Mouse (Mus musculus): ENCODE measurements around the gene Bub1b.
"Not testable (repeated sequence)": the region's sequence is repeated elsewhere in the genome, so short reads cannot be mapped to it uniquely, and the experiment has no call there.

The Bub1b gene

DNA sequence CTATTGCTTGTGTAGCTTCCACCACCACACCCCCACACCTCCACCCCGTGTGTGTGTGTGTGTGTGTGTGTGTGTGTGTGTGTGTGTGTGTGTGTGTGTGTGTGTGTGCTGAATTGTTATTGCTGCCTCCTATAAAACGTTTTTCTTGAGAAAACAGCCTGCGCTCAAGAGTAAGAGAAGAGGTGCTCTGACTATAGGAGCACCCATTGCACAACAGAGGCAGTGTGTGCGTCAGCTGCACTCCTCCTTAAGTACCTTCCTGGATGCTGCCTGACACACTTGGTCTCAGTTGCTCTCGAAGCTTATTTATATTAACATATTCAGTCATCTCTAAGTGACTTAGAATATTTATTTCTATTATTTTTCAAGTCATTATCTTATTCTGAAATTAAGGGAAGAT lies 20.0 kb downstream of the Bub1b start:
- DNase-seq (ENCODE audit: low spot score) = no peak

DNA sequence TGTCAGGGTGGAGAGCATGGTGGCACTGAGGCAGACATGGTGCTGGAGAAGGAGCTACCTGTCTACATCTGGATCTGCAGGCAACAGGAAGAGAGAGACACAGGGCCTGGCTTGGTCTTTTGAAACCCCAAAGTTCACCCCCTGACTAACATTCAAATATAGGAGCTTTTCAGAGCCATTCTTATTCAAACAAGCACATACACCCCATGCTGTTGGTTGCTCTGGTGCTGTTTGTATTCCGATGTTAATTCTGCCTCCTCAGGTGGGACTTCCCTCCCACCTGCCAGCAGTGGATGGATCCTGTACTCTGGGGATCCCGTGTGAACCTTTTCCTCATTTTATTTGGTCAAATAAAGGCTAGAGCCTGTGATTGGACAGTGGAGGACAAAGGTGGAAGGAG lies 22.1 kb downstream of the Bub1b start:
- DNase-seq (ENCODE audit: low spot score) = no peak

DNA sequence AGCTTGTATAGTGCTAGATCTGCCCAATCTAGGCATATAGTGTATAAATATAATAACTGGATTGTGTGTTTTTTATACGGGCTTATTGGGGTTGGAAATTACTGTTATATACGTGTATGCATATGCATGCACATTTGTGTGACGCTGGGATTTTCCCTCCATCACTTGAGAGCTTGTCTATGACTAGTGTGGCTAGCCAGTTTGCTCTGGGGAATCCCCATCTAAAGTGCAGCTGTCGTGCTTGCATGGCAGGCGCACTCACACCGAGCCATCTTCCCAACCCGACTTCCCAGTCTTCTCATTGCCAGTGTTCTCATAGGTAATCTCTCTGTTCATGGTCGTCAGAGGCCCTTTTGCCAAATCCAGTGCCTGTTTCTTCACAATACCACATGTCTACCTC lies 22.6 kb downstream of the Bub1b start:
- DNase-seq (ENCODE audit: low spot score) = no peak

DNA sequence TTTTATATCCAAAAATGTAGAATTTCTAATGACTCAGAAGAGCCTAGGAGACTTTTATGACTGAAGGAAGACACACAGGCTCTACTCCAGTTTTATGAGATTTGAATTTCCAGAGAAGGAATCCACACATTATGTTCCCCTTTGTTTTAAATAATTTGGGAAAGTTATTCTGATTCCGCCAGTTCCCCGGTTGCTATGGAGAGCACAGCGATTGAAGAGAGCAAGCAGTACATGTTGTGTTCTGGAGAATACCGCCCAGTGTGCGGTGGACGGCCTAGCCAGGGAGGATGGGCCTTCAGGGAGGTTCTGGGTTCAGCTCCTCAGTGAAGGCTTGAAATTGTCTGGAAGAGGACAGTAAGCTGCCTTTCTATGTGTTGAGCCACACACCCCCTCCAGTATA lies 31.3 kb downstream of the Bub1b start:
- DNase-seq (ENCODE audit: low spot score) = no peak

DNA sequence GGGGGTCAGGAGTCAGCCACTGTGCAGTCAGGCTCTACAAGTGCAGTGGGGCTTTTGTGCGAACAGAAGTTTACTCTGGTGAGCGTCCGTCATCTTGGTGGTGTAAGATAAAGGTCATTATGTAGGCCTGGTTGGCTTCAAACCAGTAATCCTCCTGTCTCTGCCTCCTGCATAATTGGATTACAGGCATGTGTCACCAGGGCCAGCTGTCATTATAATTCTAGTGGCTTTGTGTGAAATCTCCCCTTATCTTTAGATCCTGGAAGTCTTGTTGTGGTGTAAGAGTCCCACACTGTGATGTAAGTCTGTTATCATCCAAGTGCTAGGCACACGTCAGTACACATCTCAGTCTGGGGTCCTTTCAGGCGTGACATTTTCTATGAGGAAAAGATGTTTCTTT lies 35.4 kb downstream of the Bub1b start:
- no peak for DNase-seq (ENCODE audit: low spot score)

DNA sequence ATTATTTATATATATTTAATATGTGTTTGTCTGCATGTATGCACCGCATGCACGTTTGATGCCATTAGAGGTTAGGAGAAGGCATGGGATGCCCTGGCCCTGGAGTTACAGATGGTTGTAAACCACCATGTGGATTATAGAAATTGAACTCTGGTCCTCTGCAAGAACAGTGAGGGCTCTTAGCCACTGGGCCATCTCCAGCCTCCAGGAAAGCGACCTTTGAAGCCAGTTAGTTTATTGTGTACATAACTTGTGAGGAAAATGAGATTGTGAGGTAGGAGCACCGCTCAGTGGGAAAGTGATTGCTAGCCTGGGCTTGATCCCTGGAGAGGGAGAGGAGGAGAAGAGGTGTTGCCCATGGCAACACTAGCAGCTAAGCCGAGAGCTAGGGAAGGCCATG lies 39.2 kb downstream of the Bub1b start:
- DNase-seq (ENCODE audit: low spot score) = no peak

DNA sequence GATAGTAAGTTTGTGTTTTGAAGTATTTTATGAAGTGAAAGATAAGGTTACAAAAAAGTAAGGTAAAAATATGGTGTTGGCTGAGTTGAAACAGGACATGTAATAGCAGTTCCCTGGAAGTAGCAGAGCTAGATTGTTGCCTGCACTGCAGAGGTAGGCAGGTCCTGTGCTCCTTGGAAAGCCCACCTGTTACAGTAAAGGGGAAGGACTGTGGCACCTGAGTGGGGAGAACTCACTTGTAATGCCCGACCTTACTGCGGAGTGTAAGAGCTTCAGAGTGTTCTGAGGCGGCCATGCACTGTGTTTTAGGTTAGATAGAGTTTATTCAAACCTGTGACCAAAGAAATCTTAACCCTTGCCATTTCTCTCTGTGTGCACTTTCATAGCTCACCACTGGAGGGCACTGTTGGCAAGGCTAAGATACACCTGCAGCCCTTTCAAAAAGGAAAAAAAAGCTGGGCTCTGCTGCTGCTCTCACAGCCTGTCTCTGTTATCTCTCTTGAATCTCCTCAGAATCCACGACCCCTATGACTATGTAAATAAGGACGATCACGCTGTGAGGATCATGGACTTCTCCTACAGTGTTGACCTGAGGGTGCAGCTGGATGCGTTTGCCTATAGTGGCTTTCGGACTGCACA lies 40.0 kb downstream of the Bub1b start:
- peak; percentile 85 for DNase-seq (ENCODE audit: low spot score)

DNA sequence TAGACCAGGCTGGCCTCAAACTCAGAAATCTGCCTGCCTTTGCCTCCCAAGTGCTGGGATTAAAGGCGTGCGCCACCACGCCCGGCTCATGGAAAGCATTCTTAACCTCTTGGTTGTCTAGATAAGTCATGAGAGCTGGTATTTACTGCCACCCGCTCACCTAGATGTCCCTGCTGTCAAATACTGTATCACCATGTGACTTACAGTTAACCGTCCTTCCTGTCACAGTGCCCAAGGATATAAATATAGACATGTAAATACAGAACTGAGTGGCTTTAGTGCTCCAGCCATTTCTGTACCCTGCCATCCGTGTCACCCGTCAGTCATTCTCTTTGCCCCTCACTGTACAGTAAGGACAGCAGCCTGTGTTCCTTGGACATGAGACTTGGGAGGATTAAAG lies 40.7 kb downstream of the Bub1b start:
- no peak for DNase-seq (ENCODE audit: low spot score)

DNA sequence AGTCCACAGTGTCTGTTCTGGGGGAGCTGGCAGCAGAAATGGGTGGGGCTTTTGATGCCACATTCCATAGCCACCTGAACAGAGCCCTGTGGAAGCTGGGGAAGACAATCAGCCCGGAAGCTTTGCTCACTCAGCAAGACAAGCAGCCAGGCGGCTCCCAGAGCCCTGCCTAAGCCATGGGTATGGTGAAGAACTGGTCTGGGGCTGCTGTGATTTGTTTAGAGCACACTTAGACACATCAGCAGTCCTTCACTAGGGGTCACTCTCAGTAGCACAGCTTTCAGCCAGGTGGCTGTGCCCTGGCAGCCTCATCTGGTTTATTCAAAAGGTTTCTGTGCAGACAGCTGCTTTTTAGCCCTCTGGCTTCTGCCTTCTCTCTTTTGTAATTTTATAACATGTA lies 43.1 kb downstream of the Bub1b start:
- DNase-seq (ENCODE audit: low spot score) = no peak

DNA sequence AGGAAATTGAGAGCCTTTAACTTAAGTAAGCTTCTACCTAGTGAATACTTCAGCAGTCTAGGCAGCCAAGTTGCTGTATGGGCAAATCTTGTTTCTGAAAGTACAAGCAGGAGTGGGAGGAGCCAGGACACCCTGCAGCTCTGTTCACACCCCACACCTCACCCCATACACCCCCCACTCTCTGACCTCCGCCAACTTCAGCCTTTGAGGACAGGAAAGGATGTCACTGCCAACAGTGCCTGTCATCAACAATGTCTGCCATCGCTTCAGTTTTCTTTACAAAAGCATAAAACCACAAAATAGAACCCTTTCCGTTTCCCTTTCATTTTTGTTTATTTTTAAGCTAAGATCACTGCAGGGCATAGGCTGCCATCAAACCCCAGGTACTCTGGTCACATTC lies 44.4 kb downstream of the Bub1b start:
- DNase-seq (ENCODE audit: low spot score) = no peak

DNA sequence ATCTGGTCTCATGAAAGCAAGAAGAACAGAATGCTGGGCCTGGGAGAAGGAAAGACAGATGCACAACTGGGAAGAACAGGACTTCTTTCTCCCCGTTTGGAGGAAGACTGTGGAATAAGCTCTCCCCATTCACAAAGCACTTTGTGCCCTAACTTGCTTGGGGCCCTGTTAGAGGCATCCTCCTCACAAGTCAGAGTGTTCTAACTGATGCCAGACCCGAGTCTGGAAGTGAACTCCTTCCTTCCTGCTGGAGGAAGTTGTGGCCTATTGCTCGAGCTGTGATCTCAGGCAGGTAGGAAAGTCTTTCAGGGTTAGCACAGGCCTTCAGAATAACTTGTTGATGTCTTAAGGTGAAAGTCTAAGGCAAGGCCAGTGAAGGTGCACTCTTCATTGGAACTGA lies 44.9 kb downstream of the Bub1b start:
- no peak for DNase-seq (ENCODE audit: low spot score)

DNA sequence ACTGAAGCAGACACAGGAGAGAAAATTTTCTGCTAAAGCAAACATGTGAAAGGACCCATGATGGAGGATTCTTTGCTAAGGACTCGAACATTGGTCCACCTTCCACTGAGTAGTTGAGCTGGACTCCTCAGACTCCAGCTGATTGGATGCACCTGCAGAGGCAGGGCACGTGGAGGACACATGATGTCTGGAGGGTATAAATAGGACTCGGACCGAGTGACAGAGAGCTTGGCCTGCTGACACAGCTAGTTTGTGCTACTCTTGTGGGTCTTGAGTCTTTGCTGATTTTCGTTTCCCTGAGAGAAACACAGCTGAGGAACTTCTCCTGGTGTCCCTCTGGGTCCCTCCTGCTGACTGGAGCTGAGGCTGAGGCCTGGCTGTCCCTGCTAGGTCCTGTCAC lies 48.7 kb downstream of the Bub1b start:
- no peak for DNase-seq (ENCODE audit: low spot score)

DNA sequence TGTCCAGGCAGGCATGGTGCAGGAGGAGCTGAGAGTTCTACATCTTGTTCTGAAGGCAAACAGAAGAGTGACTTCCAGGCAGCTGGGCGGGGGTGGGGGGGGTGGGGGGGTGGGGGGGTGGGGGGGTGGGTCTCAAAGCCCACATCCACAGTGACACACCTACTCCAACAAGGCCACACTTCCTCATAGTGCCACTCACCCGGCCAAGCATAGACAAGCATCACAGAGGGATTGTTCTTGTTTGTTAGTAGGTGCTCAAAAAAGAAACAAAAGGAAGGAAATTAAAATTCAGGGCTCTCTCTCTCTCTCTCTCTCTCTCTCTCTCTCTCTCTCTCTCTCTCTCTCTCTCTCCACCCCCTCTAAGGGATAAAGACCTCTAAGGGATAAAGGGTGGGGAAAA lies 52.7 kb downstream of the Bub1b start:
- not testable (repeated sequence) for DNase-seq (ENCODE audit: low spot score)

DNA sequence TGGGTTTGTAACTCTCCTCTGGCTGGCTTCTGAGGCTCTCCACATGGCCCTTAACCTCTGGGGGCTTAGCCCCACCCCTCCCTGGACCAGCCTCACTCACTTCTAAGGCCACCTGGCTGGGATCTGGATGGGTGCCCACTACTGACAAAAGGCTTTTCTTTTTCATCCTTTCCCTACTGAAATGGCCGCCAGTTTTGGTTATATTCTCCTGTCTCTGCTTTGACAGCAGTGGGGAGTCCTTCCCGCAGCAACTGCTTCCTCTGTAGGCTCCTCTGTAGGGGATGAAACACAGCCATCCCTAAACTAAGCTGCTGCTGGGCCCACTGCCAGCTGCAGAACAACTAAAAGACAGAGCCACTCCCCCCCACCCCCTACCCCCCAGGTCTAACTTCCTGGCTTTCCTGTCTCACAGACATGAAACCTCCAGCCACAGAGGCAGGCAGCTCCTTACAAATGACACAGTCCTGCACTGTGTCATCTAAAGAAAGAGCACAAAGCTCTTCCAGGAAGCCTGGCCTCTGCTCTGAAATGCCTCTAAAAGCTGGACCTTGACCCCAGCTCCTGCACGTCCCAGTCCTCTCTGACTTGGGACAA lies 58.8 kb downstream of the Bub1b start:
- no peak for DNase-seq (ENCODE audit: low spot score)

DNA sequence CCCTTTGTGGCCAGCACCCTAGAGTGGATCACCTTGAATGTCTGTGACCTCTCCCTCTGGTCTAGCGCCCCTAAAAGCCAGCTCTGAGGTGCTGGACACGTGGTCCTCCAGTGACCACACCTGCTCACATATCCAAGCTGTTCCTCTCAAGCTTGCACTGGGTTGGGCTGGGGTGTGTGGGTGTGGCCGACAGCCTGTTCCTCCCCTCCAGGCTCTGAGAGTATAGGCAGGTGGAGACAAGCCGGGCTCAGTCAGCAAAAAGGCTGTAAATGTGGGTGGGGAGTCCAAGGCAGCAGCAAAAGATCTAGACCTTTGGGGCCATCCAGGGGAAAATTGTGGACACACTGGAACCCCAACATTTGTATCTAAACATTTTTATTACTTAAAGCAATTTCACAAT lies 60.4 kb downstream of the Bub1b start:
- no peak for DNase-seq (ENCODE audit: low spot score)

DNA sequence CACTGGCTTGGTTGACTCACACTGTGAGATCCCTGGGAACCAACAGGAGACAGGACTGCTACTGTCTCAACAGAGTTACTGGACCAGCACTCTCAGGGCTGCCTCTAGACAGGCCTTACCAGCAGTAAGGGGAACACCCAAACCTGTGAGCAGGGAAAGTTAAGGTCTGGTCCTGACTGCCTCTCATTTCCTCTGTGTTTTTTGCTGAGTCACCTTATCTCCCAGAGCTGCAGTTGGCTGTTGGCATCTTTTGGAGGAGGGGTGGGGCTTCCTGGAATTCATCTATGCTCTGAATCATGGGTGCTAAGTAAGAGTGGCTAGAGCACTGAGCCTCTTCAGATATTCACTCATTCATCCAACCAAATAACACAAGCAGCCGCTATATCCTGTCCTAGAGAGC lies 61.1 kb downstream of the Bub1b start:
- DNase-seq (ENCODE audit: low spot score) = peak; percentile 34

DNA sequence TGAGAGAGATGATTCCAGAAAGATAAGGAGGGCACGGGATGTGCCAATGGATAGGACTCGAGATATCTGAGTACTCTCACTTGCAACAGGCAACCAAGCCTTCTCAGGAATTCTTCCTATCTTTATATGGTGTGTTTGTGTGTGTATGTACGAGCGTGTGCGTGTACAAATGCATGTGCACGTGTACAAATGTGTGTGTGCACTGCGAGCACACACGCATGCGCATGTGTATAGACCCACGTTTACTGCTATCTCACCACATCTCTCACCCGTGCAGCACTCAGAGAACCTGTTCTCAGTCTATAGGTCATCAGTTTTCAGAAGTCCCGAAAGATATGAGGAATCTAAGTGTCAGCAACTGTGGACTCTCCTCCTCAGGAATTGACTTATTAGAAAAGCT lies 61.5 kb downstream of the Bub1b start:
- DNase-seq (ENCODE audit: low spot score) = no peak

DNA sequence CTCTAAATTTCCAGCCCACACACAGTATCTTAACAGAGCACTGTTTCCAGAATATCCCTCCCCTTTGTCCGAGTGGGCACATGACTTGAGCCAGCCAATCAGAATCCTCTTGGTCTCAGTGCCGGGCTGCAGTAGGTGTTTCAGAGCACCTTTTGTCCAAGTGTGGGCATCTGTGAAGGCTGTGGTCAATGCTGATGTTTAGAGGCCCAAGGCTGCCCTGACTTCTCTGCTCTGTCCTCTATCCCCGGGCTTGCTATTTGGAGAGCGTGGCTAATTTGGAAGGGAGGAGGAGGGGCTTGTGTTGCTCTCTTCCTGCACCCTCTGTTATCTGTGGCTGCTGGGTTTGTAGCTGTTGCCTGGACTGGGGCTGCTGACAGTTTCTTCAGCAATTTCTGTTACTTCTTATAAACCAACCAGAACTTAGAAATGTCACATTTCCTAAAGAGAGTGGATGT lies 62.0 kb downstream of the Bub1b start:
- peak; percentile 81 for DNase-seq (ENCODE audit: low spot score)

DNA sequence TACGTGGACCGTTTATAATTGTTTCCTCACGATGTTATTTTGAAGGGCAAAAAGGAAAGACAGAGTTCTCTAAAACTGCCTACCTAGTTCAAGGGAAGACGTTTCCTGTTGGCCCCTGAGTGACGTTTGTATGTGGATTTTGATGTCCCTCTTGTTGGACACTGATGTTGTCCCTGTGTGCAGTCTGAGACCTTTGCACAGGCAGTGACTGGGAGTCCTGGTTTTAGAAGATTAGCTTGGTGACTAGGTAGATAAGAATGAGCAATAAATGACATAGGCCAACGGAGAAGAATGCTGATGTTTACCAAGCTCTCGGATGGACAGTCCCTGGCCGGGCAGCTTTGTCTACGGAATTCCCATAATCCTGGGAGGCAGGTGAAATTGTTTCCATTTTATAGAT lies 63.9 kb downstream of the Bub1b start:
- DNase-seq (ENCODE audit: low spot score) = no peak

DNA sequence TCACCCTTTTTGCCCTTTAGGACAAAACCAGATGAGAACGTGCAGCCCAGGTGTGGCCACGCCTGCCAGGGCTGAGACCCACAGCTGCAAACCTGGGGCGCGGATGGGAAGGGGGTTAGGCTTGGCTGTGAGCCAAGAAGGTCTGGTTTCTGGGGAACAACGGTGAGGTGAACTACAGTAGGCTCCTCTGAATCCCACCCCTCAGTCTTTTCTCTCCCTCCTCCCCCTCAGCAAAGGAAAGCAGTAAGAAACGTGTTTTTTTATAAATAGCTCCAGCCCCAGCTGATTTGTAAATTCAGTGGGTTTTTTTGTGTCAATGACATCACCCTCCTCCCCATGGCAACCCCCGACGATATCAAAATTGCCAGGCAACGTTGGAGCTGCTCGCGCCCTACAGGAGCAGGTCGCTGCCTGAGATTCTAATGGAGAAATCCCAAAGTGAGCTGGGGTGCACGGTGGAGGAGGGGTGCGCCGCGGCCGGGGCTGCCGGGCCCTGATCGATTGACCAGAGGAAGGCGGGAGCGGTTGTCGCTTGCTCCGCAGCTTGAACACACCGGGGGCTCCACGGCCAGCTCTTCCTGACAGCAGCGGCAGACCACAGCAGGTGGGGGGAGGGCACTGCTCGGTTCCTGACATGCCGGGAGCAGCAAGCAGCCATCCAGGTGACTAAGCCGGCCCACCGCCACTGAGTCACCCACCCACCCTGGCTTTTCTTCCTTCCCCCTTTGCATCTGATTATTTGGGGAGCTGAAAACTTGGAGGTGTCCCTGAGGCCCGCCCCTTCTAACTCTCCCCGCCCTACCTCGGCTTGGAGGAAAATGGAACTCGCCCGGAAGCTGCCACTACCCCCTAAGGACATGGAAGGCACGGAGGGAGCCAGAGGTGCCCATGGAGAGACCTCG lies 65.1 kb downstream of the Bub1b start, which contains the start of gene Pak6:
Gene Pak6 (plus strand): TSS at position 402 of the 902 bp plus-strand sequence.
- peak; percentile 50 for DNase-seq (ENCODE audit: low spot score)

DNA sequence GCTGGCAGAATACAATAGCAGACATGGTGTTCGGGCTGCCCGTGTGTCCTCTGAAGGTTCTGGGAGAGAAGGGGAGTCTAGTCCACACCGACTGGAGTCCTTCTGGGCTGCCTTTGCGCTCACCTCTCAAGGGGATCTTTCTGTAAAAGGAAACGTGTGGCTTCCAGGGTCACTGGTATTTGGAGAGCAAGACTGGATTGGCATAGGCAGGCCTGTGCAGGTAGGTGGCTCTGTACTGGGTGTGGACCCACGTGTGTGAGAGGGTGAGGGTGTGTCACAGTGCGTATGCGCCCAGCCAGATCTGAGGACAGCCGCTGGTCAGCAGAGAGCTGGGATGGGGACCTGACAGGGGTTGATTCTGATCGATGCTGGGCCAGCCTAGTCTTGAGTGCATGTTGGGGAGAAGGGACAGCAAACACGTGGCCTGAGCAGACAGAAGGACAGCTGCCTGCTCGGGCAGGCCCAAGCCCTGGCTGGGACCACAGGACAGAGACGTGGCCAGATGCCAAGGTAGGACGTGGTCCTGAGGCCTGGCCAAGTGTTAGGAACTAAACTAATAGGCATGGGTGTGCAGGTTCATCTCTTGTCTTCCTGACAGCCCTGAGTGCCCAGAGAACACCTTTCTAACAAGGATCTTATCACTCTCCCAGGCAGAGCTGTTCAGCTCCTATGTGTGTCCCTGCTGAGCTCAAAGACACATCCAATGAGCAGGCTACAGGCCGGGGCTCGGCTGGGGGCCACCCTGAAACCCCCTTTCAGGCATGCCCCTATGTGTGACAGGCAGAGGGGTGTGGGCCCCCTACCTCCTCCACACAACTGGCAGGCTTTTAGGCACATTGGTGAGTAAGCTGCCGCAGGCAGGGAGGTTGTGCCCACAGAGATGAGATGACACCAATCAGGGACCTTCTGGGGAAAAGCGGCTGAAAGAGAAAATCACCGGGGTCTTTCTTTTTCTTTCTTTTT lies 66.1 kb downstream of the Bub1b start:
- DNase-seq (ENCODE audit: low spot score) = no peak

DNA sequence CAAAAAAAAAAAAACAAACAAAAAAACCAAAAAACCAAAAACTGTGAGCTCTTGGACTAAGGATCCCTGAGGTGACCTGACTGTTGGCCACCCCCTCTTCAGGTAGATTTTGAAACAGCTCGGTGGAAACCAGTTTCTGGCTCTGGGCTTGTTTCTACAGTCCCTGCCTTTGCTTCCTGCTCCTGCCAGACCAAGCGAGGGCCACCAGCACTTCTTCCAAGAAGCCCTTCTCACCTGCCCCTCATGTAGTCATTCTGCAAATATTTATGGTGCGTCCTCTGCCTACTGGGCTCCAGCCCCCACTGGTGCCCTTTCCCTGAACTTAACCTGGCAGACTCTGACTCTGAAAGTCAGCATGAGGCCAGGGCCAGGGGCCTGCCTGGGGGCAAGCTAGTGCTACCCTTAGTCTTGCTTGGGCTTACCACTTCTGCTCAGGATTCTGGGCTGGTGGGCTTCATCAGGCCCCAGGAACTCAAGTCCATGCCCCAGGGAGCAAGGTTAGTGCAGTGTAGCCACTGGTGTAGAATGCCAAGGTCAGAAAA lies 67.0 kb downstream of the Bub1b start:
- no peak for DNase-seq (ENCODE audit: low spot score)

Data from embryo, embryonic 10.5 days (tissue).